Mouse (Mus musculus) embryonic facial prominence, embryonic 12.5 days (tissue): ENCODE data around the gene H2-Aa. TPM values are rescaled to one million over a fixed set of nuclear protein-coding genes. Genes with fewer than 3 reads are reported as not detected.
A peak's percentile ranks its signal among the peaks of the same experiment; 100 is the strongest.

ENCODE experiments used
- ATAC-seq: fragments of 200-750 bp; cut with Nextera tagmentation; 2 replicates; pipeline ENCODE4 v1.8.0; 2017; ENCODE audit not compliant: insufficient number of reproducible peaks, insufficient read depth, low FRiP score, low TSS enrichment
- H3K27ac ChIP-seq: fragments of 300-500 bp; sonication (generic); 2 replicates; pipeline ENCODE4 v1.5.1; 2016; ENCODE audit warnings: mild to moderate bottlenecking
- H3K27me3 ChIP-seq: fragments of 300-500 bp; sonication (generic); 2 replicates; pipeline ENCODE4 v1.6.1; 2016; ENCODE audit warnings: mild to moderate bottlenecking, moderate library complexity
- H3K36me3 ChIP-seq: fragments of 300-500 bp; sonication (generic); 2 replicates; pipeline ENCODE4 v1.6.1; 2016; ENCODE audit warnings: mild to moderate bottlenecking
- H3K4me1 ChIP-seq: fragments of 300-500 bp; sonication (generic); 2 replicates; pipeline ENCODE4 v1.6.1; 2016
- H3K4me2 ChIP-seq: fragments of 300-500 bp; sonication (generic); replicated peaks from 2 replicates; pipeline ENCODE4 v1.6.1; 2016; ENCODE audit warnings: mild to moderate bottlenecking, moderate library complexity
- H3K4me3 ChIP-seq: fragments of 300-500 bp; sonication (generic); 2 replicates; pipeline ENCODE4 v1.5.1; 2016; ENCODE audit warnings: mild to moderate bottlenecking
- H3K9ac ChIP-seq: fragments of 300-500 bp; sonication (generic); 2 replicates; pipeline ENCODE4 v1.6.1; 2016; ENCODE audit warnings: mild to moderate bottlenecking, moderate library complexity
- H3K9me3 ChIP-seq: fragments of 300-500 bp; sonication (generic); 2 replicates; pipeline ENCODE4 v1.6.1; 2016; ENCODE audit warnings: mild to moderate bottlenecking, moderate library complexity
- WGBS: fragments of 180-500 bp; shearing (Covaris S2); methylation state at CpG from one replicate; pipeline ENCODE4 v1.1.7; 2016; 5-methylcytosine and 5-hydroxymethylcytosine counted together
- polyA plus RNA-seq: library from polyadenylated mRNA; unstranded; fragments of >200 nt; fragmentation: Nextera tagmentation; extraction: Ambion mirVana; gene quantifications from 2 replicates; pipeline ENCODE4 v1.2.1, GENCODE M21; 2016

The H2-Aa gene
- polyA plus RNA-seq, 1 experiment from 2014 or later: 0.19 TPM

- no peaks in the 10 kb centered on the region for H3K27me3 ChIP-seq
- H3K9me3 ChIP-seq: no peaks in the 10 kb centered on the region
- H3K27ac ChIP-seq: no peak overlapping the region
- WGBS: 68% methylated on average over 3 of the region's 3 CpGs
- no peak overlapping the region for H3K4me3 ChIP-seq
- ATAC-seq: no peak
- H3K9ac ChIP-seq: no peak overlapping the region
- H3K4me2 ChIP-seq: no peak overlapping the region
- no peaks in the 10 kb centered on the region for H3K36me3 ChIP-seq
- no peaks in the 10 kb centered on the region for H3K4me1 ChIP-seq
Measured at GRCm38 (mm10) chr17:34299356-34299755, 11.7 kb upstream of the H2-Aa start.

- whole genome bisulfite sequencing: 26% methylated on average over 23 of the region's 23 CpGs
- no peak overlapping the region for H3K27ac ChIP-seq
- no peak for ATAC-seq
- no peaks in the 10 kb centered on the region for H3K27me3 ChIP-seq
- peak overlapping the region; percentile 32 for H3K4me3 ChIP-seq
- no peak overlapping the region for H3K9ac ChIP-seq
- H3K36me3 ChIP-seq: no peaks in the 10 kb centered on the region
- H3K4me2 ChIP-seq: peak overlapping the region; percentile 44
- no peaks in the 10 kb centered on the region for H3K9me3 ChIP-seq
- no peaks in the 10 kb centered on the region for H3K4me1 ChIP-seq
Measured at GRCm38 (mm10) chr17:34295891-34296794, 8.5 kb upstream of the H2-Aa start.

GRCm38 (mm10) chr17:34295307-34295706, 7.7 kb upstream of the H2-Aa start:
- Histone ChIP-seq H3K27me3 (no peaks in the 10 kb centered on the region), H3K4me2 (no peak overlapping the region), H3K9me3 (no peaks in the 10 kb centered on the region), H3K27ac (no peak overlapping the region), H3K4me1 (no peaks in the 10 kb centered on the region), H3K9ac (no peak overlapping the region), H3K4me3 (no peak overlapping the region), H3K36me3 (no peaks in the 10 kb centered on the region)
- no peak for ATAC-seq

- ATAC-seq: no peak
- Histone ChIP-seq H3K9me3 (no peaks in the 10 kb centered on the region), H3K4me3 (no peak overlapping the region), H3K27me3 (no peaks in the 10 kb centered on the region), H3K36me3 (no peaks in the 10 kb centered on the region), H3K4me1 (no peaks in the 10 kb centered on the region), H3K9ac (no peak overlapping the region), H3K4me2 (no peak overlapping the region), H3K27ac (no peak overlapping the region)
- 69% methylated on average over 4 of the region's 4 CpGs for WGBS
Measured at GRCm38 (mm10) chr17:34294249-34294648, 6.6 kb upstream of the H2-Aa start.

- H3K9me3 ChIP-seq: no peaks in the 10 kb centered on the region
- WGBS: 54% methylated on average over 2 of the region's 2 CpGs
- ATAC-seq: no peak
- H3K9ac ChIP-seq: no peak overlapping the region
- no peak overlapping the region for H3K4me2 ChIP-seq
- no peaks in the 10 kb centered on the region for H3K36me3 ChIP-seq
- no peaks in the 10 kb centered on the region for H3K4me1 ChIP-seq
- H3K27me3 ChIP-seq: no peaks in the 10 kb centered on the region
- H3K27ac ChIP-seq: no peak overlapping the region
- H3K4me3 ChIP-seq: no peak overlapping the region
Measured at GRCm38 (mm10) chr17:34293533-34293932, 5.9 kb upstream of the H2-Aa start.

GRCm38 (mm10) chr17:34292570-34292969, 4.9 kb upstream of the H2-Aa start:
- Histone ChIP-seq H3K9me3 (no peaks in the 10 kb centered on the region), H3K4me2 (no peak overlapping the region), H3K27me3 (no peaks in the 10 kb centered on the region), H3K36me3 (no peaks in the 10 kb centered on the region), H3K27ac (no peak overlapping the region), H3K4me3 (no peak overlapping the region), H3K4me1 (no peaks in the 10 kb centered on the region), H3K9ac (no peak overlapping the region)
- ATAC-seq: no peak
- 89% methylated on average over 3 of the region's 4 CpGs for WGBS

GRCm38 (mm10) chr17:34291609-34292008, 4.0 kb upstream of the H2-Aa start:
- Histone ChIP-seq H3K4me3 (no peak overlapping the region), H3K27me3 (no peaks in the 10 kb centered on the region), H3K27ac (no peak overlapping the region), H3K4me1 (no peaks in the 10 kb centered on the region), H3K36me3 (no peaks in the 10 kb centered on the region), H3K4me2 (no peak overlapping the region), H3K9ac (no peak overlapping the region), H3K9me3 (no peaks in the 10 kb centered on the region)
- 15% methylated on average over 8 of the region's 8 CpGs for WGBS
- ATAC-seq: peak; percentile 82

GRCm38 (mm10) chr17:34288131-34288530, 508 bp upstream of the H2-Aa start:
- Histone ChIP-seq H3K4me3 (no peak overlapping the region), H3K9ac (no peak overlapping the region), H3K4me1 (no peaks in the 10 kb centered on the region), H3K27me3 (no peaks in the 10 kb centered on the region), H3K36me3 (no peaks in the 10 kb centered on the region), H3K27ac (no peak overlapping the region), H3K4me2 (no peak overlapping the region), H3K9me3 (no peaks in the 10 kb centered on the region)
- 62% methylated on average over 3 of the region's 3 CpGs for WGBS
- ATAC-seq: no peak

- Histone ChIP-seq H3K4me3 (no peak overlapping the region), H3K27me3 (no peaks in the 10 kb centered on the region), H3K9me3 (no peaks in the 10 kb centered on the region), H3K36me3 (no peaks in the 10 kb centered on the region), H3K4me2 (no peak overlapping the region), H3K4me1 (no peaks in the 10 kb centered on the region), H3K9ac (no peak overlapping the region), H3K27ac (no peak overlapping the region)
- no peak for ATAC-seq
- 66% methylated on average over 6 of the region's 6 CpGs for WGBS
Measured at GRCm38 (mm10) chr17:34286999-34287398, 624 bp downstream of the H2-Aa start.

- 73% methylated on average over 5 of the region's 5 CpGs for WGBS
- H3K9me3 ChIP-seq: no peaks in the 10 kb centered on the region
- H3K27me3 ChIP-seq: no peaks in the 10 kb centered on the region
- no peak overlapping the region for H3K9ac ChIP-seq
- H3K36me3 ChIP-seq: no peaks in the 10 kb centered on the region
- H3K4me2 ChIP-seq: no peak overlapping the region
- no peaks in the 10 kb centered on the region for H3K4me1 ChIP-seq
- no peak overlapping the region for H3K4me3 ChIP-seq
- ATAC-seq: no peak
- H3K27ac ChIP-seq: no peak overlapping the region
Measured at GRCm38 (mm10) chr17:34286501-34286900, 1.1 kb downstream of the H2-Aa start.

GRCm38 (mm10) chr17:34285848-34286247, 1.8 kb downstream of the H2-Aa start:
- ATAC-seq: no peak
- H3K27ac ChIP-seq: no peak overlapping the region
- 36% methylated on average over 4 of the region's 4 CpGs for WGBS

GRCm38 (mm10) chr17:34285371-34285770, 2.3 kb downstream of the H2-Aa start:
- Histone ChIP-seq H3K4me1 (no peaks in the 10 kb centered on the region), H3K36me3 (no peaks in the 10 kb centered on the region), H3K4me2 (no peak overlapping the region), H3K9ac (no peak overlapping the region), H3K9me3 (no peaks in the 10 kb centered on the region), H3K4me3 (no peak overlapping the region), H3K27me3 (peaks cover 5% of the 10 kb centered on the region; the same call in 1 of the 2 replicates), H3K27ac (no peak overlapping the region)
- no peak for ATAC-seq
- WGBS: 76% methylated on average over 4 of the region's 4 CpGs

More at GRCm38 (mm10) chr17:34285848-34286247, 1.8 kb downstream of the H2-Aa start:
- Histone ChIP-seq H3K4me3 (no peak overlapping the region), H3K27me3 (peaks cover under 1% of the 10 kb centered on the region; the same call in 1 of the 2 replicates), H3K9me3 (no peaks in the 10 kb centered on the region), H3K36me3 (no peaks in the 10 kb centered on the region), H3K4me1 (no peaks in the 10 kb centered on the region), H3K9ac (no peak overlapping the region), H3K4me2 (no peak overlapping the region)
